Mouse (Mus musculus) midbrain, embryonic 11.5 days (tissue): ENCODE measurements around the gene Zfp386. TPM values are rescaled to one million over a fixed set of nuclear protein-coding genes. Genes with fewer than 3 reads are reported as not detected.
"Not testable (repeated sequence)": the region's sequence is repeated elsewhere in the genome, so short reads cannot be mapped to it uniquely, and the experiment has no call there.

ENCODE experiments used
- ATAC-seq: fragments of 200-750 bp; cut with Nextera tagmentation; 2 replicates; pipeline ENCODE4 v1.8.0; 2017; ENCODE audit warnings: moderate TSS enrichment, moderate library complexity; ENCODE audit not compliant: low FRiP score
- DNase-seq: peaks from one replicate; pipeline ENCODE4 v3.0.0; 2015; ENCODE audit warnings: low spot score; ENCODE audit errors: missing footprints
- H3K27ac ChIP-seq: fragments of 300-500 bp; sonication (generic); 2 replicates; pipeline ENCODE4 v1.5.1; 2014; ENCODE audit warnings: low read depth, low read length
- H3K27me3 ChIP-seq: fragments of 300-500 bp; sonication (generic); 2 replicates; pipeline ENCODE4 v1.6.1; 2014; ENCODE audit warnings: mild to moderate bottlenecking, low read length, moderate library complexity, mixed read lengths; ENCODE audit not compliant: control insufficient read depth, insufficient read depth
- H3K36me3 ChIP-seq: fragments of 300-500 bp; sonication (generic); 2 replicates; pipeline ENCODE4 v1.6.1; 2014; ENCODE audit warnings: mild to moderate bottlenecking, low read length, moderate library complexity, mixed read lengths; ENCODE audit not compliant: control insufficient read depth, insufficient read depth
- H3K4me1 ChIP-seq: fragments of 300-500 bp; sonication (generic); 2 replicates; pipeline ENCODE4 v1.6.1; 2014; ENCODE audit warnings: low read length; ENCODE audit not compliant: control insufficient read depth, insufficient read depth
- H3K4me2 ChIP-seq: fragments of 300-500 bp; sonication (generic); 2 replicates; pipeline ENCODE4 v1.6.1; 2014; ENCODE audit warnings: mild to moderate bottlenecking, moderate library complexity
- H3K4me3 ChIP-seq: fragments of 300-500 bp; sonication (generic); 2 replicates; pipeline ENCODE4 v1.5.1; 2014; ENCODE audit warnings: low read depth, low read length
- H3K9ac ChIP-seq: fragments of 300-500 bp; sonication (generic); 2 replicates; pipeline ENCODE4 v1.6.1; 2014; ENCODE audit warnings: low read length
- H3K9me3 ChIP-seq: fragments of 300-500 bp; sonication (generic); 2 replicates; pipeline ENCODE4 v1.6.1; 2016; ENCODE audit warnings: low read length; ENCODE audit not compliant: control insufficient read depth
- WGBS: fragments of 180-500 bp; shearing (Covaris S2); extraction: QIAGEN DNeasy Blood & Tissue Kit; methylation state at CpG from one replicate; pipeline ENCODE4 v1.1.7; 2014; 5-methylcytosine and 5-hydroxymethylcytosine counted together
- polyA plus RNA-seq: library from polyadenylated mRNA; unstranded; fragments of >200 nt; fragmentation: Nextera tagmentation; extraction: Ambion mirVana; gene quantifications from 2 replicates; pipeline ENCODE4 v1.2.1, GENCODE M21; 2014

Gene Zfp386
- polyA plus RNA-seq: 77.7 and 82.3 TPM in 2 replicates

DNA sequence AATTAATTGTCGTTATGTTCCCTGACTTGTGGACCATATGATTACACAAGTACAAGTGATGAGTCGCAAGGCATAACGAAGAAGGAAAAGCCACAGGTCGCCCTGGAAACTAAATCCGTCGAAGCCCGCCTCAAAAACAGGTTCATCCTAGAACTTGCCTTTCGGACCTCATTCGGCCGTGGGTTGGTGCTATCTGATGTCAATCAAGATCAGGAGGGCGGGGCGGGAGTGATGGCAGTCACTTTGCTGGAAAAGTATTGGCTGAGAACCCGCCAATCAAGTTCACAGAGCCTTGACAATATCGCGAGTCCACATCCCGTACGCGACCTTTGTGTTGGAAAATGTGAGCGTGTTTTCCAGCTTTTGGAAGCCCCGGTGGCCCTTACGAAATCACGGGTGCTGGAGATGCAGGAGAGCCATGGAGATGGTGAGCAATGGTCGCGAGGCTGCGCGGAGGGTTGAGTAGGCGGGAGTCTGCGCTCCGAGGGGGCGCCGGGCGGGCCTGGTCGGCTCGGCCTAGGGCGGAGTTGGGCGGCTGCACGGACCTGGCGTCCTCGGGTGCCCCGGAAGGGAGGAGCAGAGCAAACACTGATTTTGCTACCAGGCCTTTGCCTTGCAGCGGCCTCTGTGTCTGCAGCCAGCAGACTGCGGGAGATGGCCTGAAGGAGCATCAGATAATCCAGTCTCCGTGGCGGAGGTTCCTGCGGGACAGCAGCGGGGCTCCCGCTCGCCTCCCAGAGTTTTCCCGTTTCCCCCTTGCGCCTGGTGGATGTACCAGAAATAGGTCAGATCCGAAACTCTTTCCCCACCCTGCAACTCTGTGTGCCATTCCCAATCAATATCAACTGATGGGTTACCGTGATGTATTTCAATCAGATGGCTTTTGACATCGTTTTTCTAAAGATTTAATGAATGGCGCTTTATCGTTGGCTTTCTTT, at the start of gene Zfp386:
TSS of gene Zfp386 (plus strand) at position 285 of the 938 bp plus-strand sequence.
- peak within 1 kb of the TSS; percentile 86 for H3K27ac ChIP-seq
- peaks cover 10% of the 10 kb centered on the region for H3K36me3 ChIP-seq
- WGBS: 1% methylated on average over 51 of the region's 55 CpGs
- peaks cover 8% of the 10 kb centered on the region for H3K4me1 ChIP-seq
- H3K9ac ChIP-seq: peak within 1 kb of the TSS; percentile 96
- H3K4me3 ChIP-seq: peak within 1 kb of the TSS; percentile 85
- ATAC-seq: peak; percentile 100
- peak; percentile 99 for DNase-seq
- H3K9me3 ChIP-seq: no peaks in the 10 kb centered on the region; the same call in 1 of the 2 replicates
- H3K4me2 ChIP-seq: peak within 1 kb of the TSS; percentile 66
- H3K27me3 ChIP-seq: no peaks in the 10 kb centered on the region

DNA sequence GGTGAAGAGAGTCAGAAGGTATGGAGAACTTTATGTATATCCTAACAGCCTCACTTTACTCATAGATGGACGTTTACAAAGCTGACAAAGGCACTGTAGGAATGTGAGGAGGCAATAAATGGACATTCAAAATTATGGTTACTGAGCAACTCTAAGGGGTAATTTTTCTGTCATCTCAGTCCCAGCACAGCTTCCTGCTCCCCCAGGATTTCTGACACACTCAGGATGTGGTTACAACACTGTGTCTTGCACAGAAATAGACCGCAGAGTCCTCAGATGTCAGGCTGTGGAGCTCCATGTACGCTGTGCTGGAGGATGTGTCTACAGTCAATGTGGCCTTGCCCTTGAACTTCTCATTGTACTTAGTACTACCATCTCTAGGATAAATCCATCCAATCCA, 47.7 kb upstream of the Zfp386 start:
- 77% methylated on average over 3 of the region's 3 CpGs for WGBS
- DNase-seq, H3K27ac ChIP-seq: not testable (repeated sequence)

DNA sequence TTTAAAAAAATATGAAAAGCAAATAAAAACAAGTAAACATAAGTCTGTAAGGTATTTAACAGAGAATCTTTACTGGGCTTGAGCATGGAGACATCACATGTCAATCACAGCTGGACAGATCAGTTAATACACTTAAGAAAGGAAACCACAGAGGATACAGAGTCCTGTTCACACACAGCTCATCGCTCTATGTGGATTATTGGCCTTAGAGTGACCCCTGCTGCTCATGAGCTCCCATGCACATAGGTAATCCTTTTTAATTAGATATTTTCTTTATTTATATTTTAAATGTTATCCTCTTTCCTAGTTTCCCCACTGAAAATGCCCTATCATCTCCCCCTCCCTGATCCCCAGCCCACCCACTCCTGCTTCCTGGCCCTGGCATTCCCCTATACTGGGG, 44.6 kb upstream of the Zfp386 start:
- ATAC-seq, H3K27ac ChIP-seq: not testable (repeated sequence)

More for the DNA sequence above, 47.7 kb upstream of the Zfp386 start:
- not testable (repeated sequence) for H3K4me3 ChIP-seq, H3K9ac ChIP-seq, H3K4me2 ChIP-seq, H3K4me1 ChIP-seq, ATAC-seq, H3K27me3 ChIP-seq, H3K9me3 ChIP-seq, H3K36me3 ChIP-seq

DNA sequence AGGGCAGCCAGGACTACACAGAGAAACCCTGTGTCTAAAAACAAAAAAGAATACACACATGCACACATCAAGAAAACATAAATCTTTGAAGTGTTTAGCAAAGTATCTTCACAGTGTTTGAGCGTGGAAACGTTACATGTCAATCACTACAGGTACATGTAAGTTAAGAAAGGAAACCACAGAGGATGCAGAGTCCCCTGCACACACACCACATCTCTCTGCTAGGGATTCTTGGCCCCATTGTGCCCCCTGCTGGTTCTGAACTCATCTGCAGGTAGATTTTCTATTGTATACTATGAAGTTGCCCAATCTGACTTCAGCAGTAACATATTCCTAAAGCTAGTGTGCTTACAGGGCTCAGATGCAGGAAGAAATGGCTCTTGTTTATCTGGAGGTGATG, 36.7 kb upstream of the Zfp386 start:
- 77% methylated on average over 2 of the region's 2 CpGs for WGBS
- H3K9ac ChIP-seq: no peak overlapping the region
- H3K4me2 ChIP-seq: no peak overlapping the region
- DNase-seq (no peak), ATAC-seq (no peak)
- H3K27me3 ChIP-seq: no peaks in the 10 kb centered on the region
- H3K36me3 ChIP-seq: no peaks in the 10 kb centered on the region
- H3K4me3 ChIP-seq: no peak overlapping the region
- H3K27ac ChIP-seq: no peak overlapping the region
- no peaks in the 10 kb centered on the region; the same call in 1 of the 2 replicates for H3K9me3 ChIP-seq
- no peaks in the 10 kb centered on the region for H3K4me1 ChIP-seq

More for the DNA sequence above, 44.6 kb upstream of the Zfp386 start:
- H3K4me1 ChIP-seq, H3K9me3 ChIP-seq, H3K4me3 ChIP-seq, H3K4me2 ChIP-seq, H3K9ac ChIP-seq, H3K36me3 ChIP-seq, H3K27me3 ChIP-seq, DNase-seq: not testable (repeated sequence)
- WGBS: 84% methylated on average over 1 of the region's 1 CpGs

DNA sequence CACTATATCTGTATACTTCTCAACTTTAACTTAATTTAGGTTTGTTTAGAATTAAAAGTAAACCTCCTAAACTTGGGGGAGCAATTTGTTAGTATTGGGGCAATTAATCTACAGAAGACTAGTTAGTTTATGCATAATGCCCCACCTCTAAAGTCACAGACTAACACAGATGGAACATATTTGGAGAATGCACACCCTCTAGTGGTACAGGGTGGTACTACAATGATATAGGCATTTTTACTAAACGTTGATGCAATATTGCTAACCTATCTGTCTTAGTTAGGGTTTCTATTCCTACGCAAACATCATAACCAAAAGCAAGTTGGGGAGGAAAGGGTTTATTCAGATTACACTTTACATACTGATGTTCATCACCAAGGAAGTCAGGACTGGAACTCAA, 19.4 kb upstream of the Zfp386 start:
- Histone ChIP-seq H3K4me2 (no peak overlapping the region), H3K4me1 (no peaks in the 10 kb centered on the region), H3K9me3 (no peaks in the 10 kb centered on the region), H3K4me3 (no peak overlapping the region), H3K36me3 (no peaks in the 10 kb centered on the region), H3K9ac (no peak overlapping the region), H3K27ac (no peak overlapping the region), H3K27me3 (no peaks in the 10 kb centered on the region)
- ATAC-seq (no peak), DNase-seq (no peak)
- 57% methylated on average over 2 of the region's 2 CpGs for WGBS

DNA sequence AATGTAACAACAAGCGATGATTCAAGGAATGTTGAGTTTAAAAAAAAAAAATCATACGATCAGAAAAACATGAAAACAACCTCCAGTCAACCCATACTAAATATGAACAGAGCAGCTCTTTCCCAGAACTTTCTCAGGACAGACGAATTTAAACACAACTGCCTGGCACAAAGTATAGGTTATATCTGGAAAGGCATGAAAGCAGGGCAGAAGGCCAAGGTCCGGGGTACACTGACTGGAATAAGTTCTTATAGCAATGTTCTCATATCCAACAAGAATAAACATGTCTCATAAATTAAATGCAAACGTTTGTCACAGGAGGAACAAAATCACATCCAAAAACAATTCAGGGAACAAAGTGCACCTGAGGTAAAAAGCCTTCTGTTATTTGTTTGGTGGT, 12.2 kb upstream of the Zfp386 start:
- H3K4me2 ChIP-seq: no peak overlapping the region
- H3K27me3 ChIP-seq: no peaks in the 10 kb centered on the region
- no peak for ATAC-seq
- no peak overlapping the region for H3K9ac ChIP-seq
- H3K9me3 ChIP-seq: no peaks in the 10 kb centered on the region; the same call in 1 of the 2 replicates
- no peaks in the 10 kb centered on the region for H3K36me3 ChIP-seq
- 74% methylated on average over 5 of the region's 5 CpGs for WGBS
- no peak overlapping the region for H3K27ac ChIP-seq
- DNase-seq: no peak
- no peak overlapping the region for H3K4me3 ChIP-seq
- no peaks in the 10 kb centered on the region for H3K4me1 ChIP-seq

DNA sequence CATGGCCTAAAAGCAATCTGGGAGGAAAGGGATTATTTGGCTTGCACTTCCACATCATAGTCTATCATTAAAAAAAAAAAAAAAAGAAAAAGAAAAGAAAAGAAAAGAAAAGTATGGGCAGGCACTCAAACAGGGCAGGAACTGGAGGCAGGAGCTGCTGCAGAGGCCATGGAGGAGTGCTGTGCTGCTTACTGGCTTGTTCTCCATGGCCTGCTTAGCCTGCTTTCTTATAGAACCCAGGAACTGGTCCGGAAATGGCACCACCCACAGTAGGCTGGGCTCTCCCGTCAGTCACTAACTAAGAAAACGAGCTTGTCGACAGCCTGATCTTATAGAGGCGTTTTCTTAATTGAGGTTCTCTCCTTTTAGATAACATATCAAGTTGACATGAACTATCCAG, 2.7 kb upstream of the Zfp386 start:
- DNase-seq (no peak), ATAC-seq (no peak)
- Histone ChIP-seq H3K4me3 (no peak overlapping the region), H3K27ac (no peak overlapping the region), H3K9ac (no peak overlapping the region), H3K4me2 (no peak overlapping the region), H3K4me1 (peaks cover 8% of the 10 kb centered on the region), H3K9me3 (no peaks in the 10 kb centered on the region), H3K36me3 (peaks cover under 1% of the 10 kb centered on the region; the same call in 1 of the 2 replicates), H3K27me3 (no peaks in the 10 kb centered on the region)
- 91% methylated on average over 5 of the region's 5 CpGs for WGBS

DNA sequence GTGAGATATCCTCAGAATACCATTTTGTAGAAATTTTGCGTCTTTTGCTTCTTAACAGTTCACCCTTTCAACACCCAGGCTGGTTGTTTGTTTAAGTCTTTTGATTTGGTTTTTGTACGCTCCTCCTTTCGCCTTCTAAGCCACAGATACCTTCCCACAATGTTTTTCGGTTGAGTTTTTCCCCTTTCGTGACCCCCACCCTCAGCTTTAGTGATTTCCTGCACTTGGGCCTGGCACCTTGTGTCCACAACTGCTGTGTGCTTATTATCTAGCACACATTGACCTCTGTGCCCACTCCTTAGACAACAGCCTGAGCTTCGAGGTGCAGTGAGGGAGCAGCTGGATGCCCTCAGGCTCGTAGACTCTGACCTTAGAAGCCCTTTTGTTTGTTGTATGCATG, 1.2 kb downstream of the Zfp386 start:
- Histone ChIP-seq H3K9me3 (no peaks in the 10 kb centered on the region; the same call in 1 of the 2 replicates), H3K9ac (peak overlapping the region; percentile 96), H3K4me3 (peak overlapping the region; percentile 85), H3K27ac (no peak overlapping the region), H3K36me3 (peaks cover 10% of the 10 kb centered on the region), H3K4me1 (peaks cover 8% of the 10 kb centered on the region), H3K27me3 (no peaks in the 10 kb centered on the region), H3K4me2 (peak overlapping the region; percentile 66)
- ATAC-seq: no peak
- DNase-seq: no peak
- 62% methylated on average over 7 of the region's 7 CpGs for WGBS

DNA sequence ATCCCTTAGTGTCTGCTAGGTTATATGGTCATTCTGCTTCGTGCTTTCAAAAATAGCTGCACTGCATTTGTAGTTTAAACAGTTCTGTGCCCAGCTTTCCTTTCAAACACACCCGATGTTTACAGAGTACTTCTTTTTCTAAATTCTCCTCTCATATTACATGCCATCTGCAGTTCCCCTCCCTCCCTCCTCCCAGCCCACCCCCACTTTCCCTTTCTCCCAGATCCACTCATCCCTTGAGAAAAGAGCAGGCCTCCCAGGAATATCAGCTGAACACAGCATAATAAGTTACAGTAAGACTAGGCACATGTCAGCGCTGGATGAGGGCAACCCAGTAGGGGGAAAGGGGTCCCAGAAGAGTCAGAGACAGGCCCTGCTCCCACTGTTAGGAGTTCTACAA, 1.7 kb downstream of the Zfp386 start:
- no peak overlapping the region for H3K27ac ChIP-seq
- WGBS: 93% methylated on average over 3 of the region's 3 CpGs
- H3K4me1 ChIP-seq: peaks cover 8% of the 10 kb centered on the region
- no peak overlapping the region; the same call in 1 of the 2 replicates for H3K4me3 ChIP-seq
- peaks cover 11% of the 10 kb centered on the region for H3K36me3 ChIP-seq
- peak overlapping the region; percentile 66; the same call in 1 of the 2 replicates for H3K4me2 ChIP-seq
- DNase-seq (no peak), ATAC-seq (no peak)
- H3K27me3 ChIP-seq: no peaks in the 10 kb centered on the region
- H3K9ac ChIP-seq: no peak overlapping the region
- peaks cover 2% of the 10 kb centered on the region; the same call in 1 of the 2 replicates for H3K9me3 ChIP-seq
